Mouse (Mus musculus) kidney, adult 2 months (tissue): ENCODE results near the gene Fut9. TPM values are rescaled to one million over a fixed set of nuclear protein-coding genes. Genes with fewer than 3 reads are reported as not detected.

Experiments
- DNase-seq: peaks from one replicate; pipeline ENCODE4 v3.0.0; 2021
- H3K27ac ChIP-seq: fragments of 200-500 bp; 2 replicates; pipeline ENCODE4 v1.5.1; 2012; ENCODE audit warnings: low read depth, low read length, control low read depth, inconsistent platforms; ENCODE audit not compliant: insufficient read depth
- H3K27me3 ChIP-seq: fragments of 200-500 bp; replicated peaks from 2 replicates; pipeline ENCODE4 v1.6.1; 2012; ENCODE audit warnings: mild to moderate bottlenecking, moderate library complexity, low read length, inconsistent platforms; ENCODE audit not compliant: control insufficient read depth, insufficient read depth
- H3K36me3 ChIP-seq: fragments of 200-500 bp; 2 replicates; pipeline ENCODE4 v1.6.1; 2012; ENCODE audit warnings: mild to moderate bottlenecking, moderate library complexity, low read length, inconsistent platforms; ENCODE audit not compliant: control insufficient read depth, insufficient read depth
- H3K4me1 ChIP-seq: fragments of 200-500 bp; 2 replicates; pipeline ENCODE4 v1.6.1; 2011; ENCODE audit warnings: low read length; ENCODE audit not compliant: control insufficient read depth, insufficient read depth
- H3K4me3 ChIP-seq: fragments of 200-500 bp; 2 replicates; pipeline ENCODE4 v1.5.1; 2011; ENCODE audit warnings: mild to moderate bottlenecking, low read depth, low read length, control low read depth; ENCODE audit not compliant: insufficient read depth
- CTCF ChIP-seq: fragments of 200-500 bp; conservative IDR thresholded peaks from 2 replicates; pipeline ENCODE4 v1.5.1; 2011; ENCODE audit warnings: low read depth, mild to moderate bottlenecking, control low read depth, low read length, moderate library complexity, mixed read lengths; ENCODE audit not compliant: insufficient read depth, insufficient read length
- POLR2A ChIP-seq: fragments of 200-500 bp; IDR thresholded peaks from one replicate; pipeline ENCODE4 v1.6.1; 2011; ENCODE audit warnings: low read depth, low read length, control low read depth
- WGBS: fragments of 180-500 bp; shearing (Covaris S2); methylation state at CpG from one replicate; pipeline ENCODE4 v1.1.7; 2018; 5-methylcytosine and 5-hydroxymethylcytosine counted together
- polyA plus RNA-seq: library from polyadenylated mRNA; depleted of rRNA; stranded (reverse); fragments of >200 nt; gene quantifications from 2 replicates; pipeline ENCODE4 v1.2.3, GENCODE M21; 2012

Fut9 gene
- polyA plus RNA-seq, 1 experiment = 31.1 TPM

- Histone ChIP-seq H3K27me3 (no peaks in the 10 kb centered on the region), H3K27ac (no peak overlapping the region), H3K4me3 (no peak overlapping the region), H3K4me1 (no peaks in the 10 kb centered on the region), H3K36me3 (no peaks in the 10 kb centered on the region)
- no peak for DNase-seq
- TF ChIP-seq CTCF = no peak
- TF ChIP-seq POLR2A = no peak
- WGBS = 21% methylated on average over 1 of the region's 1 CpGs
Measured at GRCm38 (mm10) chr4:25627039-25627438, 173.0 kb downstream of the Fut9 start.

DNA sequence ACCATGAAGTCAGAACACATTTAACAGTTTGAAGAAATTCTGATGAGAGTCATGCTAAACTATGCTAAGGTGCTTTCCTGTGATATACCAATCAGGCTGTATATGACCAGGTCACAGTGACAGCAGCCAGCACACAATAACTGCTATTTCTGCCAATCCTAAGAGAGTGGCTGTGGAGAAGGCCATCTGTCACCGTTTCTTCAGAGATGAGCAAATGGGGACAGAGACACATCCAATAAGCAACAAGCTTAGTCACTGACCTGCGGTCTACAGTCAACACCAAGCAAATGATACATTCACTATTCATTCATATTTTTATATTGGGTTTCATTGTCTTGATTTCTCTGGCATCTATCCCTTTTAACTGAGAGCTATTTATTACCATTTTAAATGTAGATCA lies 176.9 kb downstream of the Fut9 start:
- Histone ChIP-seq H3K27ac (no peak overlapping the region), H3K4me3 (no peak overlapping the region), H3K36me3 (no peaks in the 10 kb centered on the region; the same call in 1 of the 2 replicates), H3K4me1 (no peaks in the 10 kb centered on the region), H3K27me3 (no peaks in the 10 kb centered on the region)
- TF ChIP-seq POLR2A (no peak), CTCF (no peak)
- WGBS = 88% methylated on average over 2 of the region's 2 CpGs
- no peak for DNase-seq

GRCm38 (mm10) chr4:25617301-25617700 lies 182.7 kb downstream of the Fut9 start:
- no peaks in the 10 kb centered on the region for H3K4me1 ChIP-seq
- no peaks in the 10 kb centered on the region; the same call in 1 of the 2 replicates for H3K36me3 ChIP-seq
- H3K4me3 ChIP-seq = no peak overlapping the region
- H3K27me3 ChIP-seq = no peaks in the 10 kb centered on the region
- H3K27ac ChIP-seq = no peak overlapping the region
- WGBS = 88% methylated on average over 4 of the region's 4 CpGs
- no peak for DNase-seq
- TF ChIP-seq POLR2A = no peak
- no peak for TF ChIP-seq CTCF

GRCm38 (mm10) chr4:25613426-25613825 lies 186.6 kb downstream of the Fut9 start:
- Histone ChIP-seq H3K36me3 (no peaks in the 10 kb centered on the region), H3K27ac (no peak overlapping the region), H3K4me3 (no peak overlapping the region), H3K27me3 (no peaks in the 10 kb centered on the region), H3K4me1 (no peaks in the 10 kb centered on the region)
- DNase-seq = no peak
- WGBS = 86% methylated on average over 5 of the region's 5 CpGs
- no peak for TF ChIP-seq CTCF
- TF ChIP-seq POLR2A = no peak

DNA sequence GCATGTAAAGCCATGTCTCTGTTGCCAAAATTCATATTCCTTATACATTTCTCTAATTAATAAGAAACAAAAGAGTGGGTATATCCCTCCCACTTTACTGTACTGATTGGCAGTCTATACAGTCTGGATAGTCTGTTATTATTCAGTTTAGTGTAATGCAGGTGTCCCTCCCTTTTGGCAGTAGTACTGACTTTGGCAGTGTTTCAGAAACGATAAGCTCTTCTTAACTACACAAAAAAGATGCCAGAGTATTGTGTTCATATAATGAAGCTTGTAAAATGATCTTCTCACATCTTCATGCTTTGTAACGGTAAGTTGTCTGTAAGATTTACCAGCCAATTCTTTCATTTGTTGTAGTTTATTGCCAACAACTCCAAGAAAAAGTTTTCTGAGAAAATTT lies 189.6 kb downstream of the Fut9 start:
- TF ChIP-seq POLR2A (no peak), CTCF (no peak)
- H3K4me1 ChIP-seq = no peaks in the 10 kb centered on the region
- WGBS = 47% methylated on average over 2 of the region's 2 CpGs
- DNase-seq = no peak
- no peak overlapping the region for H3K4me3 ChIP-seq
- no peak overlapping the region for H3K27ac ChIP-seq
- H3K27me3 ChIP-seq = no peaks in the 10 kb centered on the region
- H3K36me3 ChIP-seq = no peaks in the 10 kb centered on the region

DNA sequence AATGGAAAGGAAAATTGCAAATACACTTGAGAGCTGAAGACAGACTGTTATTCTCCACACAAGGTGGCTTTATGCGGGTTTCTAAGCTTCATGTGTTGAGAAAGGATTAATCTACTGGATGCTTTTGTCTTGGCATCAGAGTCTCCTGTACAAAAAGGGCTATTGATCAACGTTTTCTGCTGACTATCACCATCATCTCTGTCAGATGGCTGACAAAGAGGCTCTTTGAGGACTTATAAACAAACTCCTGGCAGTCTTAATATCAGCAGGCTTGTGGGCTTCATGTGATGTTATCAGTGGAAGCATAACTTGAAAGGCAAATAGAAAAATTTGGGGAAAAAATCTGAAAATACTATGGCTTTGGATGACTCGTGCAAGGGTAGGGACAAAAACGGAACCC lies 206.8 kb downstream of the Fut9 start:
- TF ChIP-seq POLR2A (no peak), CTCF (no peak)
- H3K36me3 ChIP-seq = no peaks in the 10 kb centered on the region
- no peaks in the 10 kb centered on the region for H3K4me1 ChIP-seq
- no peak for DNase-seq
- H3K27me3 ChIP-seq = no peaks in the 10 kb centered on the region
- 78% methylated on average over 4 of the region's 4 CpGs for WGBS
- no peak overlapping the region for H3K27ac ChIP-seq
- no peak overlapping the region for H3K4me3 ChIP-seq
